Mouse (Mus musculus) gastrocnemius, postnatal 14 days (tissue): ENCODE results near the gene Gm13279. TPM values are rescaled to one million over a fixed set of nuclear protein-coding genes. Genes with fewer than 3 reads are reported as not detected.

Experiments used
- total RNA-seq, 2 experiments: library from RNA; stranded (reverse); gene quantifications; 2 replicates each; pipeline ENCODE4 v1.2.3; 2021

Gene Gm13279
- total RNA-seq, 2 experiments from 2014 or later, result not detected

Other genes with a start within 250 kb of the Gm13279 start
- not detected for gene Ifna15, start 239.2 kb upstream of the Gm13279 start, total RNA-seq
- not detected for gene Ifna14, start 225.6 kb upstream of the Gm13279 start, total RNA-seq
- gene Ifna9, start 205.0 kb upstream of the Gm13279 start, total RNA-seq, result not detected
- not detected for gene Ifna12, start 194.0 kb upstream of the Gm13279 start, total RNA-seq
- not detected for gene C87499, start 163.0 kb upstream of the Gm13279 start, total RNA-seq
- not detected for gene Ifna13, start 152.9 kb upstream of the Gm13279 start, total RNA-seq
- not detected for gene Ifna16, start 120.5 kb upstream of the Gm13279 start, total RNA-seq
- gene Ifna2, start 113.5 kb upstream of the Gm13279 start, total RNA-seq, result not detected
- gene Ifnab, start 106.0 kb upstream of the Gm13279 start, total RNA-seq, result not detected
- under 1 TPM in 1 of 2 experiments, not detected in 1; 0.41 TPM for gene Gm26566, start 75.6 kb upstream of the Gm13279 start, total RNA-seq
- gene Klhl9, start 74.9 kb upstream of the Gm13279 start, total RNA-seq, result 10 to 100 TPM; 51.0 to 57.1 TPM
- gene Gm13271, start 42.5 kb upstream of the Gm13279 start, total RNA-seq, result not detected
- gene Gm13283, start 37.3 kb upstream of the Gm13279 start, total RNA-seq, result not detected
- not detected for gene Gm13290, start 23.6 kb upstream of the Gm13279 start, total RNA-seq
- not detected for gene Gm13289, start 20.5 kb upstream of the Gm13279 start, total RNA-seq
- gene Gm13272, start 17.5 kb upstream of the Gm13279 start, total RNA-seq, result not detected
- not detected for gene Ifnz, start 15.3 kb upstream of the Gm13279 start, total RNA-seq
- not detected for gene Gm13276, start 11.7 kb upstream of the Gm13279 start, total RNA-seq
- not detected for gene Gm13277, start 8.8 kb upstream of the Gm13279 start, total RNA-seq
- gene Gm13278, start 5.8 kb upstream of the Gm13279 start, total RNA-seq, result not detected
- not detected for gene Gm13275, start 2.9 kb upstream of the Gm13279 start, total RNA-seq
- gene Gm13285, start 2.3 kb downstream of the Gm13279 start, total RNA-seq, result not detected
- not detected for gene Gm13287, start 5.9 kb downstream of the Gm13279 start, total RNA-seq
- gene Gm13288, start 8.1 kb downstream of the Gm13279 start, total RNA-seq, result not detected
- gene Ifna7, start 18.8 kb downstream of the Gm13279 start, total RNA-seq, result not detected
- not detected for gene Ifna11, start 22.6 kb downstream of the Gm13279 start, total RNA-seq
- gene Ifna6, start 30.0 kb downstream of the Gm13279 start, total RNA-seq, result not detected
- not detected for gene Ifna5, start 38.1 kb downstream of the Gm13279 start, total RNA-seq
- gene Ifna4, start 44.5 kb downstream of the Gm13279 start, total RNA-seq, result not detected
- gene Ifna1, start 52.7 kb downstream of the Gm13279 start, total RNA-seq, result not detected
- gene Ifne, start 82.8 kb downstream of the Gm13279 start, total RNA-seq, result not detected